Mouse (Mus musculus): ENCODE data around the gene Psmg4. TPM values are rescaled to one million over a fixed set of nuclear protein-coding genes. Genes with fewer than 3 reads are reported as not detected.
A peak's percentile ranks its signal among the peaks of the same experiment; 100 is the strongest.

The Psmg4 gene
- polyA plus RNA-seq, 1 experiment from 2014 or later: 124 TPM

- Histone ChIP-seq H3K27me3 (ENCODE audit: low read depth, poor library complexity, severe bottlenecking) (no peaks in the 10 kb centered on the region), H3K9me3 (replicated peaks) (no peaks in the 10 kb centered on the region; the same call in 1 of the 2 replicates), H3K4me1 (no peaks in the 10 kb centered on the region), H3K4me3 (no peak overlapping the region), H3K36me3 (peaks cover 34% of the 10 kb centered on the region), H3K27ac (replicated peaks) (no peak overlapping the region)
- DNase-seq (ENCODE audit: low spot score): no peak
- 94% methylated on average over 6 of the region's 6 CpGs for WGBS
These were observed 11.3 kb downstream of the Psmg4 start for GRCm38 (mm10) chr13:34174025-34174424.

GRCm38 (mm10) chr13:34181624-34182023 is 18.9 kb downstream of the Psmg4 start:
- Histone ChIP-seq H3K4me1 (no peaks in the 10 kb centered on the region), H3K27ac (replicated peaks) (no peak overlapping the region), H3K36me3 (peaks cover 82% of the 10 kb centered on the region), H3K27me3 (ENCODE audit: low read depth, poor library complexity, severe bottlenecking) (no peaks in the 10 kb centered on the region), H3K9me3 (replicated peaks) (no peaks in the 10 kb centered on the region), H3K4me3 (no peak overlapping the region)
- DNase-seq (ENCODE audit: low spot score): no peak
- WGBS: 91% methylated on average over 5 of the region's 5 CpGs

- Histone ChIP-seq H3K27me3 (ENCODE audit: low read depth, poor library complexity, severe bottlenecking) (no peaks in the 10 kb centered on the region), H3K9me3 (replicated peaks) (no peaks in the 10 kb centered on the region), H3K4me3 (no peak overlapping the region), H3K4me1 (no peaks in the 10 kb centered on the region), H3K27ac (replicated peaks) (no peak overlapping the region), H3K36me3 (peaks cover 71% of the 10 kb centered on the region)
- 96% methylated on average over 2 of the region's 2 CpGs for WGBS
- DNase-seq (ENCODE audit: low spot score): no peak
These were observed 22.6 kb downstream of the Psmg4 start for GRCm38 (mm10) chr13:34185371-34185770.

GRCm38 (mm10) chr13:34187571-34187970 is 24.8 kb downstream of the Psmg4 start:
- Histone ChIP-seq H3K27ac (replicated peaks) (no peak overlapping the region), H3K4me3 (no peak overlapping the region), H3K27me3 (ENCODE audit: low read depth, poor library complexity, severe bottlenecking) (no peaks in the 10 kb centered on the region), H3K4me1 (peaks cover 2% of the 10 kb centered on the region), H3K9me3 (replicated peaks) (no peaks in the 10 kb centered on the region), H3K36me3 (peaks cover 67% of the 10 kb centered on the region)
- DNase-seq (ENCODE audit: low spot score): peak; percentile 65
- 18% methylated on average over 5 of the region's 5 CpGs for WGBS

- peak overlapping the region; percentile 73 for H3K27ac ChIP-seq (replicated peaks)
- no peak for DNase-seq (ENCODE audit: low spot score)
- H3K4me3 ChIP-seq: no peak overlapping the region
- H3K9me3 ChIP-seq (replicated peaks): 0 out of 2 replicates have a peak, but pooled peaks cover 3% of the 10 kb centered on the region
- H3K4me1 ChIP-seq: peaks cover 21% of the 10 kb centered on the region
- H3K27me3 ChIP-seq (ENCODE audit: low read depth, poor library complexity, severe bottlenecking): no peaks in the 10 kb centered on the region
- H3K36me3 ChIP-seq: peaks cover 86% of the 10 kb centered on the region
- 72% methylated on average over 8 of the region's 8 CpGs for WGBS
These were observed 29.8 kb downstream of the Psmg4 start for GRCm38 (mm10) chr13:34192414-34193191.

GRCm38 (mm10) chr13:34193384-34193783 is 30.6 kb downstream of the Psmg4 start:
- Histone ChIP-seq H3K4me3 (no peak overlapping the region), H3K4me1 (peaks cover 21% of the 10 kb centered on the region), H3K27ac (replicated peaks) (peak overlapping the region; percentile 73), H3K27me3 (ENCODE audit: low read depth, poor library complexity, severe bottlenecking) (no peaks in the 10 kb centered on the region), H3K9me3 (replicated peaks) (0 out of 2 replicates have a peak, but pooled peaks cover 3% of the 10 kb centered on the region), H3K36me3 (peaks cover 91% of the 10 kb centered on the region)
- WGBS: 58% methylated on average over 8 of the region's 8 CpGs
- DNase-seq (ENCODE audit: low spot score): peak; percentile 18

GRCm38 (mm10) chr13:34195676-34196075 is 32.9 kb downstream of the Psmg4 start:
- Histone ChIP-seq H3K27ac (replicated peaks) (no peak overlapping the region), H3K36me3 (peaks cover 91% of the 10 kb centered on the region), H3K4me3 (no peak overlapping the region), H3K4me1 (peaks cover 21% of the 10 kb centered on the region), H3K9me3 (replicated peaks) (0 out of 2 replicates have a peak, but pooled peaks cover 3% of the 10 kb centered on the region), H3K27me3 (ENCODE audit: low read depth, poor library complexity, severe bottlenecking) (no peaks in the 10 kb centered on the region)
- 94% methylated on average over 1 of the region's 1 CpGs for WGBS
- no peak for DNase-seq (ENCODE audit: low spot score)

GRCm38 (mm10) chr13:34205216-34205615 is 42.5 kb downstream of the Psmg4 start:
- Histone ChIP-seq H3K36me3 (peaks cover 51% of the 10 kb centered on the region), H3K27me3 (ENCODE audit: low read depth, poor library complexity, severe bottlenecking) (no peaks in the 10 kb centered on the region), H3K27ac (replicated peaks) (no peak overlapping the region), H3K4me3 (no peak overlapping the region), H3K9me3 (replicated peaks) (no peaks in the 10 kb centered on the region), H3K4me1 (peaks cover 6% of the 10 kb centered on the region; the same call in 1 of the 2 replicates)
- 95% methylated on average over 3 of the region's 3 CpGs for WGBS
- no peak for DNase-seq (ENCODE audit: low spot score)

- 90% methylated on average over 6 of the region's 6 CpGs for WGBS
- H3K4me3 ChIP-seq: no peak overlapping the region
- H3K9me3 ChIP-seq (replicated peaks): no peaks in the 10 kb centered on the region
- H3K36me3 ChIP-seq: peaks cover 37% of the 10 kb centered on the region
- no peaks in the 10 kb centered on the region for H3K4me1 ChIP-seq
- no peak overlapping the region for H3K27ac ChIP-seq (replicated peaks)
- no peaks in the 10 kb centered on the region for H3K27me3 ChIP-seq (ENCODE audit: low read depth, poor library complexity, severe bottlenecking)
- DNase-seq (ENCODE audit: low spot score): no peak
These were observed 45.1 kb downstream of the Psmg4 start for GRCm38 (mm10) chr13:34207714-34208470.

- Histone ChIP-seq H3K27me3 (ENCODE audit: low read depth, poor library complexity, severe bottlenecking) (no peaks in the 10 kb centered on the region), H3K4me1 (no peaks in the 10 kb centered on the region), H3K27ac (replicated peaks) (no peak overlapping the region), H3K9me3 (replicated peaks) (no peaks in the 10 kb centered on the region), H3K4me3 (no peak overlapping the region), H3K36me3 (peaks cover 25% of the 10 kb centered on the region)
- no peak for DNase-seq (ENCODE audit: low spot score)
- WGBS: 81% methylated on average over 4 of the region's 4 CpGs
These were observed 48.6 kb downstream of the Psmg4 start for GRCm38 (mm10) chr13:34211261-34211775.

GRCm38 (mm10) chr13:34212735-34213212 is 50.0 kb downstream of the Psmg4 start:
- Histone ChIP-seq H3K4me3 (no peak overlapping the region), H3K9me3 (replicated peaks) (no peaks in the 10 kb centered on the region), H3K27me3 (ENCODE audit: low read depth, poor library complexity, severe bottlenecking) (no peaks in the 10 kb centered on the region), H3K4me1 (no peaks in the 10 kb centered on the region), H3K36me3 (peaks cover 31% of the 10 kb centered on the region), H3K27ac (replicated peaks) (no peak overlapping the region)
- 76% methylated on average over 10 of the region's 10 CpGs for WGBS
- no peak for DNase-seq (ENCODE audit: low spot score)

- no peak overlapping the region for H3K27ac ChIP-seq (replicated peaks)
- no peak overlapping the region for H3K4me3 ChIP-seq
- H3K36me3 ChIP-seq: peaks cover 51% of the 10 kb centered on the region
- H3K27me3 ChIP-seq (ENCODE audit: low read depth, poor library complexity, severe bottlenecking): no peaks in the 10 kb centered on the region
- DNase-seq (ENCODE audit: low spot score): no peak
- 83% methylated on average over 3 of the region's 3 CpGs for WGBS
- no peaks in the 10 kb centered on the region for H3K4me1 ChIP-seq
- H3K9me3 ChIP-seq (replicated peaks): no peaks in the 10 kb centered on the region
These were observed 52.1 kb downstream of the Psmg4 start for GRCm38 (mm10) chr13:34214855-34215254.

Data from midbrain, embryonic 10.5 days (tissue).